Mouse (Mus musculus) hindbrain, postnatal 0 days (tissue): ENCODE data around the gene Nts. TPM values are rescaled to one million over a fixed set of nuclear protein-coding genes. Genes with fewer than 3 reads are reported as not detected.

Experiments used
- ATAC-seq: fragments of 200-750 bp; cut with Nextera tagmentation; 2 replicates; pipeline ENCODE4 v1.8.0; 2017; ENCODE audit warnings: mild to moderate bottlenecking, moderate TSS enrichment, moderate library complexity
- DNase-seq: peaks from one replicate; pipeline ENCODE4 v3.0.0-alpha.2; 2015; ENCODE audit warnings: low spot score
- H3K27ac ChIP-seq: fragments of 300-500 bp; sonication (generic); 2 replicates; pipeline ENCODE4 v1.5.1; 2014; ENCODE audit warnings: mild to moderate bottlenecking
- H3K27me3 ChIP-seq: fragments of 300-500 bp; sonication (generic); 2 replicates; pipeline ENCODE4 v1.6.1; 2014; ENCODE audit warnings: low read length, mixed read lengths; ENCODE audit not compliant: insufficient read depth
- H3K36me3 ChIP-seq: fragments of 300-500 bp; sonication (generic); 2 replicates; pipeline ENCODE4 v1.6.1; 2014; ENCODE audit warnings: low read length, mixed read lengths; ENCODE audit not compliant: insufficient read depth
- H3K4me1 ChIP-seq: fragments of 300-500 bp; sonication (generic); 2 replicates; pipeline ENCODE4 v1.6.1; 2014; ENCODE audit warnings: antibody characterized with exemption, low read length, mixed read lengths; ENCODE audit not compliant: insufficient read depth
- H3K4me2 ChIP-seq: fragments of 300-500 bp; sonication (generic); 2 replicates; pipeline ENCODE4 v1.6.1; 2014; ENCODE audit warnings: low read depth, mild to moderate bottlenecking, low read length, moderate library complexity, mixed read lengths
- H3K4me3 ChIP-seq: fragments of 300-500 bp; sonication (generic); 2 replicates; pipeline ENCODE4 v1.5.1; 2014; ENCODE audit warnings: low read length
- H3K9ac ChIP-seq: fragments of 300-500 bp; sonication (generic); replicated peaks from 2 replicates; pipeline ENCODE4 v1.6.1; 2014; ENCODE audit warnings: mild to moderate bottlenecking, low read length, moderate library complexity, mixed read lengths
- H3K9me3 ChIP-seq: fragments of 300-500 bp; sonication (generic); 2 replicates; pipeline ENCODE4 v1.6.1; 2016; ENCODE audit warnings: low read length, mixed read lengths
- CTCF ChIP-seq: IDR thresholded peaks from 2 replicates; pipeline ENCODE4 v1.5.1; 2016; ENCODE audit warnings: antibody characterized with exemption, control low read depth, low read depth
- WGBS: fragments of 180-500 bp; shearing (Covaris S2); extraction: QIAGEN DNeasy Blood & Tissue Kit; methylation state at CpG from one replicate; pipeline ENCODE4 v1.1.7; 2014; 5-methylcytosine and 5-hydroxymethylcytosine counted together
- polyA plus RNA-seq: library from polyadenylated mRNA; unstranded; fragments of >200 nt; fragmentation: Nextera tagmentation; extraction: Ambion mirVana; gene quantifications from 2 replicates; pipeline ENCODE4 v1.2.1, GENCODE M21; 2015
- total RNA-seq: library from RNA; depleted of rRNA; stranded (reverse); fragments of >200 nt; gene quantifications from 2 replicates; pipeline ENCODE4 v1.2.3, GENCODE M21; 2014; rRNA removed

The Nts gene
- total RNA-seq (10.1 and 17.8 TPM in 2 replicates), polyA plus RNA-seq (22.4 and 23.4 TPM in 2 replicates)

- Histone ChIP-seq H3K4me1 (no peaks in the 10 kb centered on the region), H3K9me3 (no peaks in the 10 kb centered on the region), H3K4me2 (no peak within 1 kb of the TSS), H3K27ac (no peak within 1 kb of the TSS), H3K27me3 (no peaks in the 10 kb centered on the region), H3K9ac (no peak within 1 kb of the TSS), H3K36me3 (no peaks in the 10 kb centered on the region), H3K4me3 (no peak within 1 kb of the TSS)
- no peak for DNase-seq
- TF ChIP-seq CTCF, result no peak
- 27% methylated on average over 3 of the region's 3 CpGs for WGBS
- no peak for ATAC-seq
Observed at GRCm38 (mm10) chr10:102490386-102490785, at the start of gene Nts. Nts (minus strand) TSS chr10:102490486.

DNA sequence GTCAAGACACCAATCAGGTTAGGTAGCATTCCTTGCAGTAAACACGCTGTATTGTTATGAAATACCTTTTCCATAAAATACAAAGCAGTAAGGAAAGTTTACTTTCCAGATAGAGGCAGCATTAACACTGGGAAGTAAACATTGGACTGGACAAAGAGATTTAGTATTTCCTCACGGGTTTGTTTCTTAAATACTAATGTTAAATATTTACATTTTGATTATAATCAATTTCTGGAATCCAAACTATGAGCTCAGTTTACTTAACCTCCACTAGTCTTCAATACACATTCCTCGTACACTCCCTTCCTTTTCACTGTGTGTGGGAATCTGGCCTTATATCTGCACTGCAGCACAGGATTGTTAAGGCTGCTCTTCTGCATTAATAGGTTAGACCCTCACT lies 37.6 kb upstream of the Nts start:
- Histone ChIP-seq H3K4me2 (no peak overlapping the region), H3K9me3 (no peaks in the 10 kb centered on the region), H3K27me3 (no peaks in the 10 kb centered on the region), H3K9ac (no peak overlapping the region), H3K36me3 (no peaks in the 10 kb centered on the region), H3K4me3 (no peak overlapping the region), H3K4me1 (no peaks in the 10 kb centered on the region), H3K27ac (no peak overlapping the region)
- no peak for TF ChIP-seq CTCF
- no peak for ATAC-seq
- no peak for DNase-seq
- WGBS, result 82% methylated on average over 3 of the region's 3 CpGs

GRCm38 (mm10) chr10:102514159-102514558 lies 23.9 kb upstream of the Nts start:
- DNase-seq (no peak), ATAC-seq (no peak)
- H3K9ac ChIP-seq, result no peak overlapping the region
- H3K36me3 ChIP-seq, result no peaks in the 10 kb centered on the region
- H3K27me3 ChIP-seq, result no peaks in the 10 kb centered on the region
- no peak overlapping the region for H3K27ac ChIP-seq
- 37% methylated on average over 1 of the region's 1 CpGs for WGBS
- no peak for TF ChIP-seq CTCF
- no peaks in the 10 kb centered on the region for H3K9me3 ChIP-seq
- H3K4me1 ChIP-seq, result no peaks in the 10 kb centered on the region
- H3K4me3 ChIP-seq, result no peak overlapping the region
- 0 out of 2 replicates have a peak overlapping the region, but pooled peaks have one; percentile 1 for H3K4me2 ChIP-seq

DNA sequence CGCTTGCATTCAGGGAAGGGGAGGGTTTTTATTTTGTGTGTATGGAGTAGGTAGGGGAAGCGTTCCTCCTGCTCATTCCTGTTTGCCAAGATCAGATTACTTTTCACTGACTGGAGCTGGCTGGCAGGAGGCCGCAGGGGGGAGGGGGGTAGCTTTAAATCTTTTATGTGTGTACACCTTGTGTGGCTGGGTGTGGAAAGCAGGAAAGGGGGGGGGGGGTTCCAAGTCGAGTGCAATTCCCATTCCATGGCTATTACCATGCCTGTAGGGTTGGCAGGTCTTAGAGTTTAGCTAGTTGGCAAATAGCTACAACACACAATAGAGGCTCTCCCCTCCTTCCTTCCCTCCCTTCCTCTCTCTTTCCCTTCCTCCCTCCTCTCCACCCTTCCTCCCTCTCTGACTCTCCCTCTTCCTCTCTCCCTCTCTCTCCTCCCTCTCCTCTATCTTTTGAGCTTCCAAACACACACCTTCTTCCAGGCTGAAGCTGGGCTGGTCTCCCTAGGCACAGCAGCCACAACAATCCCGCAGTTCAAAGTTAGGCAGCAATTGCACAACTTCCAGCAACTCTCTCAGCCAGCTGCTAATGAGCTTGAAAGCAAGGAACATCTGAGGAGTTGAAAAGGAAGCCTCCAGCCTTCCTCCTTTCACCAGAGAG lies 21.6 kb upstream of the Nts start, which contains the start of gene Rassf9:
Gene Rassf9 (plus strand): TSS at position 416 of the 655 bp plus-strand sequence.
- Histone ChIP-seq H3K4me3 (peak within 1 kb of the TSS; percentile 15), H3K36me3 (no peaks in the 10 kb centered on the region), H3K9ac (no peak within 1 kb of the TSS), H3K27me3 (no peaks in the 10 kb centered on the region), H3K4me2 (peak within 1 kb of the TSS; percentile 11; the same call in 1 of the 2 replicates), H3K4me1 (no peaks in the 10 kb centered on the region), H3K27ac (peak within 1 kb of the TSS; percentile 51; the same call in 1 of the 2 replicates), H3K9me3 (no peaks in the 10 kb centered on the region)
- WGBS, result 16% methylated on average over 5 of the region's 5 CpGs
- TF ChIP-seq CTCF, result no peak
- ATAC-seq, result peak; percentile 53; the same call in 1 of the 2 replicates
- no peak for DNase-seq

- no peak for DNase-seq
- TF ChIP-seq CTCF, result no peak
- H3K9me3 ChIP-seq, result no peaks in the 10 kb centered on the region
- no peak overlapping the region for H3K4me3 ChIP-seq
- H3K36me3 ChIP-seq, result no peaks in the 10 kb centered on the region
- no peak; the same call in 1 of the 2 replicates for ATAC-seq
- no peaks in the 10 kb centered on the region for H3K27me3 ChIP-seq
- H3K4me2 ChIP-seq, result 0 out of 2 replicates have a peak overlapping the region, but pooled peaks have one; percentile 11
- WGBS, result 48% methylated on average over 3 of the region's 3 CpGs
- no peak overlapping the region for H3K27ac ChIP-seq
- no peak overlapping the region for H3K9ac ChIP-seq
- no peaks in the 10 kb centered on the region for H3K4me1 ChIP-seq
Observed at GRCm38 (mm10) chr10:102511461-102511806, 21.1 kb upstream of the Nts start.

GRCm38 (mm10) chr10:102507386-102507785 lies 17.1 kb upstream of the Nts start:
- no peak for ATAC-seq
- 64% methylated on average over 4 of the region's 4 CpGs for WGBS
- no peak for TF ChIP-seq CTCF

GRCm38 (mm10) chr10:102498754-102499153 lies 8.5 kb upstream of the Nts start:
- H3K27ac ChIP-seq, result no peak overlapping the region
- no peaks in the 10 kb centered on the region for H3K4me1 ChIP-seq
- H3K36me3 ChIP-seq, result no peaks in the 10 kb centered on the region
- no peaks in the 10 kb centered on the region for H3K9me3 ChIP-seq
- ATAC-seq, result no peak
- no peak overlapping the region for H3K9ac ChIP-seq
- WGBS, result 31% methylated on average over 4 of the region's 4 CpGs
- peak; percentile 33 for DNase-seq
- TF ChIP-seq CTCF, result peak; percentile 72
- H3K4me3 ChIP-seq, result no peak overlapping the region
- no peaks in the 10 kb centered on the region for H3K27me3 ChIP-seq
- H3K4me2 ChIP-seq, result no peak overlapping the region

More at GRCm38 (mm10) chr10:102507386-102507785, 17.1 kb upstream of the Nts start:
- Histone ChIP-seq H3K4me3 (no peak overlapping the region), H3K4me1 (no peaks in the 10 kb centered on the region), H3K9me3 (no peaks in the 10 kb centered on the region), H3K27me3 (no peaks in the 10 kb centered on the region), H3K9ac (no peak overlapping the region), H3K4me2 (no peak overlapping the region), H3K27ac (no peak overlapping the region), H3K36me3 (no peaks in the 10 kb centered on the region)
- DNase-seq, result no peak
